Mouse (Mus musculus) liver, embryonic 12.5 days (tissue): Measurements from ENCODE around the gene Mrps12. TPM values are rescaled to one million over a fixed set of nuclear protein-coding genes. Genes with fewer than 3 reads are reported as not detected.

Experiments
- ATAC-seq: fragments of 200-750 bp; cut with Nextera tagmentation; 2 replicates; pipeline ENCODE4 v1.8.0; 2017; ENCODE audit warnings: moderate number of reproducible peaks, mild to moderate bottlenecking, moderate library complexity
- H3K27ac ChIP-seq: fragments of 300-500 bp; sonication (generic); 2 replicates; pipeline ENCODE4 v1.5.1; 2016; ENCODE audit warnings: mild to moderate bottlenecking
- H3K27me3 ChIP-seq: fragments of 300-500 bp; sonication (generic); replicated peaks from 2 replicates; pipeline ENCODE4 v1.6.1; 2016; ENCODE audit warnings: mild to moderate bottlenecking, moderate library complexity
- H3K36me3 ChIP-seq: fragments of 300-500 bp; sonication (generic); 2 replicates; pipeline ENCODE4 v1.6.1; 2016; ENCODE audit warnings: mild to moderate bottlenecking, moderate library complexity
- H3K4me1 ChIP-seq: fragments of 300-500 bp; sonication (generic); 2 replicates; pipeline ENCODE4 v1.6.1; 2016
- H3K4me2 ChIP-seq: fragments of 300-500 bp; sonication (generic); 2 replicates; pipeline ENCODE4 v1.6.1; 2016; ENCODE audit warnings: mild to moderate bottlenecking, moderate library complexity
- H3K4me3 ChIP-seq: fragments of 300-500 bp; sonication (generic); 2 replicates; pipeline ENCODE4 v1.5.1; 2016; ENCODE audit warnings: mild to moderate bottlenecking, moderate library complexity
- H3K9ac ChIP-seq: fragments of 300-500 bp; sonication (generic); 2 replicates; pipeline ENCODE4 v1.6.1; 2016; ENCODE audit warnings: mild to moderate bottlenecking, moderate library complexity
- H3K9me3 ChIP-seq: fragments of 300-500 bp; sonication (generic); replicated peaks from 2 replicates; pipeline ENCODE4 v1.6.1; 2016; ENCODE audit warnings: mild to moderate bottlenecking, moderate library complexity
- WGBS: fragments of 180-500 bp; shearing (Covaris S2); methylation state at CpG from one replicate; pipeline ENCODE4 v1.1.7; 2016; ENCODE audit not compliant: insufficient replicate concordance; 5-methylcytosine and 5-hydroxymethylcytosine counted together
- polyA plus RNA-seq: library from polyadenylated mRNA; unstranded; fragments of >200 nt; fragmentation: Nextera tagmentation; extraction: Ambion mirVana; gene quantifications from 2 replicates; pipeline ENCODE4 v1.2.1, GENCODE M21; 2016

The Mrps12 gene
- polyA plus RNA-seq, 1 experiment from 2014 or later = 123 TPM

DNA sequence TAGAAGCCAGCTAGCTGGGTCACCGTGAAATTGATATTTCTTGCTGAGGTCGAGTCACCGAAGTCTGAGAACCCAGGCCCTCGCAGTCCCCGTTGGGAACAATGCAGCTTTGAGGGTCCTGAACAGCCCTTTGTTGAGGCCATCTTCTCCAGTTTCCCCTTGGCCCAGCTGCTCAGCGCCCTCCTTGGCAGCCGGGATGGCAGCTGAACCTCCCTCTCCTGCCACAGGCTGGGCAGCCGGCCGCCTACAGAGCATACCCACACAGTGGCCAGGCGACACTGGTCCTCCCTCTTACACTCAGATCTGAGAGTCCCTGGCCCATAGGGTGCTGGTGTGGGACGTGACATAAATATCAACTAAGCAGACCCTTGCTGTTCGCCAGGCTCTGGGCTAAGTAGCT, 32.5 kb upstream of the Mrps12 start:
- WGBS = 77% methylated on average over 12 of the region's 12 CpGs
- ATAC-seq = no peak
- Histone ChIP-seq H3K27ac (no peak overlapping the region), H3K9me3 (no peaks in the 10 kb centered on the region), H3K4me3 (no peak overlapping the region), H3K27me3 (no peaks in the 10 kb centered on the region), H3K9ac (no peak overlapping the region), H3K4me1 (peaks cover 18% of the 10 kb centered on the region), H3K4me2 (no peak overlapping the region), H3K36me3 (peaks cover 12% of the 10 kb centered on the region; the same call in 1 of the 2 replicates)

DNA sequence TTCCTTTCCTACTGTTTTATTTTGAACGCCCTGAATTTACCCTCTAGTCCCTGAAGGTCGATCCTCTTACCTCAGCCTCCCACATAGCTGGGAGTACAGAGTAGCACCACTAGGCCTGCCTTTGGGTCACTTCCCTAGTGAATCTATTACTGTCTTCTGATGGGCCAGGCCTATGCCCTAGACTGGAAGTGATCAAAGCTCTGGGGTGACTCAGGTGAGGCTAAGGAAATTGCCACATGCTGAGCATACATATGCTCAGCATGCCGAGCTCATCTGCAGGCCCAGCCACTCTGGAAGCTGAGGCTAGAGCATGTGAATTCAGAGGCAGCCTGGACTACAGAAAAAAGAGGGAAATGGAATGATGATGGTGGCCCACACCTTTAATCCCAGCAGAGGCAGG, 31.5 kb upstream of the Mrps12 start:
- H3K36me3 ChIP-seq = peaks cover 12% of the 10 kb centered on the region; the same call in 1 of the 2 replicates
- H3K27me3 ChIP-seq = no peaks in the 10 kb centered on the region
- peaks cover 25% of the 10 kb centered on the region for H3K4me1 ChIP-seq
- H3K9me3 ChIP-seq = no peaks in the 10 kb centered on the region
- no peak overlapping the region for H3K9ac ChIP-seq
- 71% methylated on average over 3 of the region's 3 CpGs for WGBS
- no peak for ATAC-seq
- no peak overlapping the region for H3K4me2 ChIP-seq
- H3K27ac ChIP-seq = no peak overlapping the region
- no peak overlapping the region for H3K4me3 ChIP-seq

DNA sequence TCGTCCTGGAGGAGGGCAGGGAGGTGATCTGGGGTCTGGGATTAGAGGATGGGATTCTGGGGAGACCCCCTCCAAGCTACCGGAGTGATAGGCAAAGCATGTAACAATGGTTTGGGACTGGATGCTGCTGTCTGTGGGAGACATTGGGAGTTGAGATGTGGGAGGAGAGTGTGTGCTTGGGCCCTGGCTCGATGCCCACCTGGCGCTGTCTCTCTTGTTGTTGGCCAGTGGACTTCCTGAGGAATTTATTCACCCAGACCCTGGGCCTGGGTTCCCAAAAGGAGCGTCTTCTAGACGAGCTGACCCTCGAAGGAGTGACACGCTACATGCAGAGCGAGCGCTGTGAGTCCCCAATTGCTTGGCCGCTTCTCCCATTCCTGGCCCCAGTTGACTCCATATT, 30.2 kb upstream of the Mrps12 start:
- Histone ChIP-seq H3K9me3 (no peaks in the 10 kb centered on the region), H3K9ac (no peak overlapping the region), H3K4me2 (no peak overlapping the region), H3K27ac (no peak overlapping the region), H3K36me3 (peaks cover 7% of the 10 kb centered on the region; the same call in 1 of the 2 replicates), H3K27me3 (no peaks in the 10 kb centered on the region), H3K4me3 (no peak overlapping the region), H3K4me1 (peaks cover 38% of the 10 kb centered on the region)
- 88% methylated on average over 11 of the region's 11 CpGs for WGBS
- no peak for ATAC-seq

DNA sequence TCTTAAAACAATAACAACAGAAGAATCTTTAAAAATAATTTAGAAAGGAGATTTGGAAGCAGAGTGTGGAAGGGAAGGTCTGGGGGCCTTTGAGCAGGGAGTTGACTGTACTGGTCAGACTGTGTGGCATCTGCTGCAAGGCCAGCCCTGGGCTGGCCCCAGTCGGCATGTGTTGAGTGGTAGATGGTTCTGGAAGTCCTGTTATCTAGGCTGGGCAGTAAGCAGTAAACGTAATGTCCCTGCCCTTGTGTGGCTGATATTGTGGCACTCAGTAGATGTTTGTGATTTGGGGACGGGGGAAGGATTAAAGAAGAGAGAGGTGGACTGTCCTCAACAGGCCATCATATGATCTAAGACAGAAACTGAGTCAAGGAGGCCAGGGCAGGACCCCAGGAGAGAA, 28.7 kb upstream of the Mrps12 start:
- peak; percentile 10; the same call in 1 of the 2 replicates for ATAC-seq
- H3K27ac ChIP-seq = no peak overlapping the region
- no peak overlapping the region for H3K4me3 ChIP-seq
- H3K27me3 ChIP-seq = no peaks in the 10 kb centered on the region
- H3K4me1 ChIP-seq = peaks cover 45% of the 10 kb centered on the region
- peaks cover 5% of the 10 kb centered on the region; the same call in 1 of the 2 replicates for H3K36me3 ChIP-seq
- peak overlapping the region; percentile 8; the same call in 1 of the 2 replicates for H3K9ac ChIP-seq
- no peaks in the 10 kb centered on the region for H3K9me3 ChIP-seq
- 39% methylated on average over 3 of the region's 3 CpGs for WGBS
- peak overlapping the region; percentile 31 for H3K4me2 ChIP-seq

DNA sequence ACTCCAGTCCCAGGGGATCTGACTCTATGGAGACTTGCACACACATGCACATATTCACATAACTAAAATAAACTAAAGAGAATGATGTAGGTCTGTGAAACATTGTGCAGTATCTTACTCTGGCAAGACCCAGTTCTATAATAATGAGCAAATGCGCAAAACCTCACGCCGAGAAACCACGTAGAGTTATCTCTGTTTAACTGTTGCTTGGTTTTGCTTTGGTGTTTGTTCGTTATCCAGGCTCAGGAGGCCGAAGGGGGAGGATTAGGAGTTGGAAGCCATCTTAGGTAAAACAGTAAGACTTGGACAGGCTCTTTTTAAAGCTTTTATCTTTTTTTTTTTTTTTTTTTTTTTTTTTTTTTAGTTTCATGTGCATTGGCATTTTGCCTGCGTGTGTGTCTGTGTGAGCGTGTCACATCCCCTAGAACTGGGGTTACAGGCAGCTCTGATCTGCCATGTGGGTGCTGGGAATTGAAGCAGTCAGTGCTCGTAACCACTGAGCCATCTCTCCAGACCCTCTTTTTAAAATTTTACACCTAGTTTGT, 27.9 kb upstream of the Mrps12 start:
- H3K4me2 ChIP-seq = no peak overlapping the region
- H3K4me1 ChIP-seq = peaks cover 53% of the 10 kb centered on the region
- H3K4me3 ChIP-seq = no peak overlapping the region
- H3K27ac ChIP-seq = no peak overlapping the region
- no peak for ATAC-seq
- H3K27me3 ChIP-seq = no peaks in the 10 kb centered on the region
- no peak overlapping the region for H3K9ac ChIP-seq
- H3K9me3 ChIP-seq = no peaks in the 10 kb centered on the region
- H3K36me3 ChIP-seq = peaks cover 4% of the 10 kb centered on the region; the same call in 1 of the 2 replicates
- 57% methylated on average over 9 of the region's 9 CpGs for WGBS

DNA sequence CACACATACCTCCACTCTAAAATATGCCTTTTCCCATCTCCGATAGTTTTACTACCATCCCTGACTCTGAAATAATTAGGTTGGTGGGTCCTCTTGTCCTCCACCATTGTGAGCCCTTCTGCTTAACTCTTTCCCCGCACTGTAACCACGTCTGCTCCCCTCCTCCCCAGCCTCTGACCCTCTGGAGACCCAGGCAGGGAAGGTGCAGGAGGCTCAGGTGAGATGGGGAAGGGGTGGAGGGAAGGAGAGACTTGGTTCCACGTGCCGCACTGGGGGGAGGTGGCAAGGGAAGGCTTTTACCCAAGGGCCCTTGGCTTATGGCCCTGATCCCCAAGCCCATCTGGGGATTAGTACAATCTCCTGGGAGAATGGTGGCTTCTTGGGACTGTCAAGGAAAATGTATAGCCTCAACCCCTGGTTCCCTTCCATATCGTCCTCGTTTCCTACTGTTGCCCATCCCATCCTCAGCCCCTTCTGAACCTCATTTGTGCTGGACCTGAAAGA, 25.9 kb upstream of the Mrps12 start, which contains the start of gene Nfkbib:
TSS of gene Nfkbib (minus strand) at position 51 of the 504 bp plus-strand sequence.
- peak within 1 kb of the TSS; percentile 75 for H3K27ac ChIP-seq
- ATAC-seq = no peak
- peak within 1 kb of the TSS; percentile 84 for H3K4me3 ChIP-seq
- 66% methylated on average over 7 of the region's 7 CpGs for WGBS
- H3K9ac ChIP-seq = peak within 1 kb of the TSS; percentile 84
- no peaks in the 10 kb centered on the region for H3K27me3 ChIP-seq
- peaks cover 8% of the 10 kb centered on the region for H3K36me3 ChIP-seq
- H3K4me2 ChIP-seq = peak within 1 kb of the TSS; percentile 79
- H3K4me1 ChIP-seq = peaks cover 53% of the 10 kb centered on the region
- H3K9me3 ChIP-seq = no peaks in the 10 kb centered on the region

DNA sequence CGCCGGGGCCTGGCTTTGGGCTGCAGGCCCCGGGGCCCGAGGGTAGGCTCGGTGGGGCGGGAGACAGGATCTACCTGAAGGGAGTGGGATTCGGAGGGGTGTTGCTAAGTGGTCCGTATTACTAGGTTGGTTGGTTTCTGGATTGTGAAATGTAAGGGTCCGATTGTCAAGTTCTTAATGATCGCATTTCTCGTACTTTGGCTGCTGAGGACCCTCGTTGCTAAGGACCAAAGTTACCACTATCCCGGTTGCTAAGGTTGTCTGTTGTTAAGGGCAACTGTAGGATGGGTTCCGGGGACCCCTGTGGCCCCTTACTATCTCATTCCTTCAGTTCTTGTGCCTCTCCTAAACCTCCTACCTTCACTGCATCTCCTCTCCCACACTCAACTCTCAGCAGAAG, 25.3 kb upstream of the Mrps12 start:
- 9% methylated on average over 14 of the region's 14 CpGs for WGBS
- no peaks in the 10 kb centered on the region for H3K9me3 ChIP-seq
- peaks cover 53% of the 10 kb centered on the region for H3K4me1 ChIP-seq

DNA sequence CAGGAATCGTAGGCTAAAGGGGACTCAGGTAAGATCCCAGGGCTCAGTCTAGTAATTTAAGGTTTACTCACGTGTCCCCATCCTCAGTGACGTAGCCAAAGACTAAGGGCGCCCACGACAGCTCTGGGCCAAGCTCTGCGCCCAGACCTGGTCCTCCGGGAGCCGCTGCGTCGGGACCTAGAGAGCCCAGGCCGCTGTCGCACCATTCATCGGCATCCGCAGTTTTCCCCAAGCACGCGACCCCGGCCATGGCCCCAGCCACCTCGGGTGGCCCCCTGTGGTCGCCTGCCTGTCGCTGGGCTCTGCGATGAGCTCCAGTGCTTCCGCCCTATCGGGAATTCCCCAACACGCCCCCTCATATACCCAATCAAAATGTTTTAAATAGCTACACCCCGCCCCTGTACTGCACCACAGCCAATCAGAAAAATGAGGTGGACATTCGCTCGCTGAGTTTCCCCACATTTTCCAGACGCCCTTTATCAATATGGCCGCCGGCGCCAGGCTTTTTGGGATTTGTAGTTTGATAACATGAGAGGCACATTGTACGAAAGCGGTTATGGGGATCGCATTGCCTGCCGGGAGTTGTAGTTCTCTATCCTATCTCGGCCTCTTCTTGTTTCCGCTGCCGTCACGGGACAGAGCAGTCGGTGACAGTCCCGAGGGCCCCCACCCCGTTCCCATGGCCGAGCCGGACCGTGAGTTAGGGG, 24.7 kb upstream of the Mrps12 start, which contains the start of gene Sirt2:
TSS of gene Sirt2 (plus strand) at position 563 of the 707 bp plus-strand sequence.
- no peaks in the 10 kb centered on the region for H3K9me3 ChIP-seq
- peak within 1 kb of the TSS; percentile 79 for H3K4me2 ChIP-seq
- 1% methylated on average over 45 of the region's 45 CpGs for WGBS
- H3K27ac ChIP-seq = peak within 1 kb of the TSS; percentile 75
- H3K4me1 ChIP-seq = peaks cover 53% of the 10 kb centered on the region
- H3K4me3 ChIP-seq = peak within 1 kb of the TSS; percentile 84
- peak; percentile 96 for ATAC-seq
- H3K27me3 ChIP-seq = no peaks in the 10 kb centered on the region
- peak within 1 kb of the TSS; percentile 84 for H3K9ac ChIP-seq
- peaks cover 20% of the 10 kb centered on the region for H3K36me3 ChIP-seq

More for the DNA sequence above, 25.3 kb upstream of the Mrps12 start:
- no peak for ATAC-seq
- Histone ChIP-seq H3K4me3 (peak overlapping the region; percentile 84), H3K9ac (peak overlapping the region; percentile 84), H3K27me3 (no peaks in the 10 kb centered on the region), H3K36me3 (peaks cover 14% of the 10 kb centered on the region), H3K4me2 (peak overlapping the region; percentile 79), H3K27ac (peak overlapping the region; percentile 75)

DNA sequence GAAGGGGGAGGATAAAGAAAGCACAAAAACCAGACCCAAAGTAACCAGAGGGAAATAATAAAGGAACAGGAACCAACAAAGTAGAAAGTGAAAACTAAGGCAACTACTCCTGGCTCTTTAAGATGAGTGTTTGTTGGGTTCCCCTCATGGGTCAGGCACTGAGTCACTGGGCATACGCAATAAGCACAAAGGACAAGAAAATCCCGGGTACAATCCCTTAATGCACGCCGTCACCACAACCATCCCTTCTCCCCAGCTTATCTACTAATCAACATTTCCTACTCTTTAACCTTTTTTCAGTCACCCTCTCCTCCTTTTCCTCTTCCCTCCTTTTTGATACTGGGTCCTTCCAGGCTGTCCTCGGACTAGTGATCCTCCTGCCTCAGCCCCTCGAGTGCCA, 23.6 kb upstream of the Mrps12 start:
- Histone ChIP-seq H3K27me3 (no peaks in the 10 kb centered on the region), H3K27ac (no peak overlapping the region), H3K36me3 (peaks cover 31% of the 10 kb centered on the region), H3K4me2 (peak overlapping the region; percentile 79), H3K9ac (peak overlapping the region; percentile 78; the same call in 1 of the 2 replicates), H3K9me3 (no peaks in the 10 kb centered on the region), H3K4me1 (peaks cover 44% of the 10 kb centered on the region), H3K4me3 (peak overlapping the region; percentile 84)
- WGBS = 56% methylated on average over 6 of the region's 6 CpGs
- no peak for ATAC-seq

DNA sequence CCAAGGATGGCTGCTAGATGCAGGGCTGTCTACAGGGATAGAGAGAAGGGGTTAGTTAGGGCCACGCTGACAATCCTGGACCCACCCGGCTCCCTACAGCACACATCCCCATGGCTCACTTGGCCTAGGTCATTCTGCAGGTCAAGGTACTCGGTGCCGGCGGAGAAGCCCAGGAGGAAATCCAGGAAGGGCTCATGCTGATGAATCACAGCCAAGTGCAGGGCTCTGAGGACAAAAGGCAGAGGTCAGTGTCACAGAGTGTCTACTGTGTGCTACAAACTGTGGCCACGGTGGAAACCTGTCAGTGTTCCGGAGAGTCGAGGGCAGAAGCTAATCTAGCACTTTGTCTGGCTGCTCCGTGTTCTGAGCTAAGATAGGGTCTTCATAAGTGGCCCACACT, 20.3 kb upstream of the Mrps12 start:
- Histone ChIP-seq H3K9me3 (no peaks in the 10 kb centered on the region), H3K36me3 (peaks cover 56% of the 10 kb centered on the region), H3K27ac (no peak overlapping the region), H3K4me2 (no peak overlapping the region), H3K9ac (no peak overlapping the region), H3K4me3 (no peak overlapping the region), H3K4me1 (peaks cover 15% of the 10 kb centered on the region), H3K27me3 (peaks cover 8% of the 10 kb centered on the region)
- no peak for ATAC-seq
- 81% methylated on average over 9 of the region's 9 CpGs for WGBS

DNA sequence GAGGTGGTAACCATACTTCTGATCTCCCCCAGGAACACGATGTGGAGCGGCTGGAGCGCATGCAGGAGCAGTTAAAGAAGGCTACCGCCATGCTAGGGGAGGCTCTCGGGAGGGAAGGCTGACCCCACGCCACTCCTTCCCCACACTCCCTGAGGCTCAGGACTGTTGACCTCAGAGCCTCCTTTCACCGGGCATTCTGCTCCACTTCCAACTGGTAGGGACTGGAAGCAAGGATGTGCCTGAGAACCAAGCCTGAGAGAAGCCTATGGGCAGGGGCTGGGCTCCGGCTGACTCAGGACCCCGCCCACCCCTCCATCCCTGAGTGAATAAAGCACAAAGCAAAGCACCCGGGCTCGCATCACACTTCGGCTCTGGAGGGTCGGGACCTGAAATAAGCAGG, 17.0 kb upstream of the Mrps12 start:
- no peaks in the 10 kb centered on the region for H3K9me3 ChIP-seq
- no peak overlapping the region for H3K9ac ChIP-seq
- H3K4me3 ChIP-seq = no peak overlapping the region
- WGBS = 80% methylated on average over 13 of the region's 13 CpGs
- ATAC-seq = no peak
- H3K36me3 ChIP-seq = peaks cover 62% of the 10 kb centered on the region
- no peak overlapping the region for H3K4me2 ChIP-seq
- H3K27ac ChIP-seq = no peak overlapping the region
- peaks cover 31% of the 10 kb centered on the region for H3K27me3 ChIP-seq
- H3K4me1 ChIP-seq = peaks cover 4% of the 10 kb centered on the region

DNA sequence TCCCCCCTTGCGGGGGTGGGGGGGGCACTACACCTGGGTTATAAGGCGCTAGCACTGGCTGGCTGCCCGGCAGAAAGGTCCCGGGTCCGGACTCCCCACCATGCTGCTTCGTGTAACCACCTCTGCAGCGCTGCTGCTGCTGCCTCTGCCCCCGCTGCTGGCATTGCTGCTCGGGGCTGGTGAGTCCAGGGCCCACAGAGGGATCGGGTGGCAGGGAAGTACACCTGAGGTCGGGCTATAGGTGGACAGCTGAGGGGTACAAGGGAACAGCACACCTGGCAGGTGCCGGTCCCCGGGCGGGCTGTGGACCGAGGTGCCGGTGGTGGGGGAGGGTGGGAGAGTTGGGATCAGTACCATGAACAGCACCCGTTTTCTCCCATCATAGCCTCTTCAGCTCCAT, 14.5 kb upstream of the Mrps12 start, which contains the start of gene Ccer2:
TSS of gene Ccer2 (plus strand) at position 96 of the 400 bp plus-strand sequence.
- H3K36me3 ChIP-seq = peaks cover 54% of the 10 kb centered on the region
- no peak within 1 kb of the TSS for H3K9ac ChIP-seq
- no peak within 1 kb of the TSS for H3K4me3 ChIP-seq
- H3K27ac ChIP-seq = no peak within 1 kb of the TSS
- peaks cover 4% of the 10 kb centered on the region for H3K4me1 ChIP-seq
- H3K4me2 ChIP-seq = 0 out of 2 replicates have a peak within 1 kb of the TSS, but pooled peaks have one; percentile 6
- WGBS = 6% methylated on average over 17 of the region's 17 CpGs
- no peaks in the 10 kb centered on the region for H3K9me3 ChIP-seq
- H3K27me3 ChIP-seq = peaks cover 31% of the 10 kb centered on the region
- no peak for ATAC-seq
